Mouse (Mus musculus): ENCODE measurements around the gene Itga8. TPM values are rescaled to one million over a fixed set of nuclear protein-coding genes. Genes with fewer than 3 reads are reported as not detected.

Gene Itga8
- not detected for polyA plus RNA-seq (2017; shearing (Covaris generic))

DNA sequence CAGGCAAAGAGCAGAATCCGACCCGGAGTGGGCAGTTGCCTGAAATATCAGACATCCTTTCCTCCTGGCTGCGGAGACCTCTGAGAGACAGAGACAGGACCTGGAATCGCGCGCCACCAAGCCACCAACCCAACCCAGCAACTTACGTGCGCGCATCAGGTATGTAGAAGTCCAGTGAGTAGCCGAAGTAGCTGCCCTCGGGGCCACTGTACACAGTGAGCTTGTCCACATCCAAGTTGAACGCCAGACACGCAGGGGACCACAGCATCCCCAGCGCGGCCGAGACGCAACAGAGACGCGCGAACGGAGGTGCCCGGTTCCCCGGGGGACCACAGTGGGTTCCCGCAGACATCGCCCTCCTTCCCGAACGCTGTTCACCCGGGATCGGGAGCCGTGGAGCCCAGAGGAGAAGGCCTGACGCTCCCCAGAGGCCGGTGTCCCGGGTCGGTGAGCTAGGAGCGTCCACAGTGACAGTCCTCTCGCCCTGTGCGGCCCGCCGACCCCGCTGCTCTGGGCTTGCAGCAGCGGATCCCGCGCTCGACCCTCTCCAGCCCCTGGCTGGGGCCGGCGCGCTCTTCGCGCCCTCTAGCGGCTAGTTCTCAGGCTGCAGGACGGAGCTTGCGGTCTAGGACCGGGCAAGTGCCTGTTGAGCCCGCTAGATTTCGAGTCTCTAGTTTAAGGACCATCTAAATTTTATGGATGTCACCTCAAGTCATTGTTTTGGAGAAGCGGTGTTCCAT lies at the start of gene Itga8:
Gene Itga8 (minus strand): TSS at position 492 of the 740 bp plus-strand sequence.
- ATAC-seq: peak; percentile 61

- no peak for ATAC-seq
Measured at GRCm38 (mm10) chr2:12348914-12349313, 47.2 kb upstream of the Itga8 start.

- ATAC-seq: no peak
Measured at GRCm38 (mm10) chr2:12331962-12332361, 30.2 kb upstream of the Itga8 start.

DNA sequence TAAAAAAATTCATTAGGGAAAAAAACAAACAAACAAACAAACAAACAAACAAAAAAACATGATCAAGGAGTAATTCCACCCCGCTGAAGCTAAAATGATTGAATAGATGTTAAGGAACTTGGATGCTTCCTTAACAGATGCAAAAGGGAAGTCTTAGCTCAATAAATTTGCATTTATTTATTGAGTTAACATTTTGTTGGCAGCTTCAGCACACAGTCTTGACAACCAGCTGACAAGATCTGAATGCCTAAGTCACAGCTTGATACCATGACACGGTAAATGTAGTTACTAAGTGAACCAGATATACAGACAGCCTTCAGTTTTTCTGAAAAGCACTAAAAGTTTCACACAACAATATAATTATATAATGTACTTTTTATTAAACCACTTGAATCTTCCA lies 27.9 kb upstream of the Itga8 start:
- no peak for ATAC-seq

GRCm38 (mm10) chr2:12329068-12329407 lies 27.3 kb upstream of the Itga8 start:
- ATAC-seq: no peak

GRCm38 (mm10) chr2:12328355-12329067 lies 26.8 kb upstream of the Itga8 start:
- no peak for ATAC-seq

DNA sequence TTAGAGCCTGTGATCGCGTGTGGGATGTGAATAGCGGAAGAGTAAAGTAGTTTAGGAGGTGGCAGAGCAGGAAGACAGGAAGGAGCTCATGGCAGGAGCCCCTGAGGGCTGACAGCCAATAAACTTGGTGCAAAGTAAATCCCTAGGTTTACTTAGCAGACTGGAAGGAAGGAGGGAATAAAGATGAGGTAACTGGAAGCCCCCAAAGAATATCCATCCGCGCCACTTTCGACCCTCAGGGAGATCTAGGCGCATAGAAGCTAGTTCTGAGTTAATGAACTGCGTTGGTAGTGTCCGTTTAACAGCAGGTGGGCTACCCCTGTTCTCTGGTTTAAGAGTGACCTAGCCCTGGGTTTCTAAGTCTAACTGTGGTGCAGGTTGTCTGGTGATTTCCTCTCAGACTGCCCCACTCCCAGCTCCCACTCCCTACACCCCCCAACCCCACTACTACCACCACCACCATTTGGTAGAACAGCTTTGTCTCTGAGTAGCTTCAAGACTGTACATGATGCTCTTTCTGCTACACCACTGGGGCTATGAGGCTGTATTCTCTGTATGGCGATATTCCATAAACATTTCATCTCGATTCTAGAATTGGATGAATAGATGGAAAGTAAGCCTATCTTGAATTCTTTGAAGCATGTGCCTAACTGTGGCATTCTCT lies 26.1 kb upstream of the Itga8 start:
- peak; percentile 25 for ATAC-seq

- ATAC-seq: peak; percentile 68
Measured at GRCm38 (mm10) chr2:12327216-12327615, 25.5 kb upstream of the Itga8 start.

- ATAC-seq: no peak
Measured at GRCm38 (mm10) chr2:12325868-12326267, 24.1 kb upstream of the Itga8 start.

GRCm38 (mm10) chr2:12325417-12325816 lies 23.7 kb upstream of the Itga8 start:
- ATAC-seq: no peak

DNA sequence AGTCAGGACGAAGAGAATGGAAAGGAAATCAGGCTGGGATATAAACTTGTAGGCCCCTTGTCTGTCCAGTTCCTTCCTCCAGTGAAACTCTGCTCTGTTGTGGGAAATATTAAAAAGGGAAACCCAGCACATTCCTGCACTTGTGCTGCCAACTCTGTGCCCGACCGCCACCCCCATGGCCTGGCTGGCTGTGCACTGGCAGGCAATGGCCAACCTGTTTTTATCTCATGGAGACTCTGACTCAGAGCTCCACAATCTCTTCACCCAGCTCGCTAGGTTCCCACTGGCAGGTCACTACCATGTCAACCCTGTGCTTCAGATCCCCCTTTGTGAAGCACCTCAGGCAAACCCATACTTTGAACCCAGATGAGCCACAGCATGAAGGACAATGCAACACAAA lies 19.2 kb upstream of the Itga8 start:
- ATAC-seq: no peak

- ATAC-seq: no peak
Measured at GRCm38 (mm10) chr2:12318715-12319114, 17.0 kb upstream of the Itga8 start.

DNA sequence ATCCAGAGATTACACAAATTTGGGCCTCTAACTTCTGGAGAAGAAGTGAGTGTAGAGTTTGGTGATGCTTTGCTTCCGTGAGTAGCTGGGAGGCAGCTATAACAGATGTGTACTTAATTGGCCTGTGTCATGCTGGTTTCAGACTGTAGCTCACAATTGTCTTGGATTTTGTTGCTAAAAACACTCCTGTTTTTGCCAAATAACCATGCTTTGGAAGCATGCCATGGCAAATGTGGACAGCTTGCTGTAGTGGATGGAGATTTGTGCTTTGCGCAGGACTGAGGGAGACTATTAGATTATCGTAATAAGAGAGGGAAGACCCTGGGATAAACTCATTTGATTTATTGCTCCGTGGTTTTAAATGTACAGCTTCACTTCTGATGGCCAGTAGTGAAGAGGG lies 16.3 kb upstream of the Itga8 start:
- no peak for ATAC-seq

DNA sequence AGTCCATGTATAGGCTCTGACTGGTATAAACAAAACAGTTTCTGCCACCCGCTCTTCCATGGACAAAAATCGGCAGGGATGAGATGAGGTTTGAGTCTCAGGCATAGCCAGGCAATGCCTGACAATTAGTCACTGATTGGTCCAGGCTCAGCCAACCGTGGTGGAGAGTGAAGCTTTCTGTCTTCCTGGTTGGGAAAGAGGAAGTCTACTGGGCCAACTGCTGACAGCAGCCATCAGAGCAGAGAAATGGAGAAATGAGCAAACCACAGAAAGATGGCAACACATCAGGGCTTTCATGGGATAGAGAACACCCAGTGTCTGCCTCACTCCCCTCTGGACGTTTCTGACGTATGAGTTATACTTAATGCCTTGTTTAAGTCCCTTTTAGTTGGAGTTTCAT lies 15.6 kb upstream of the Itga8 start:
- no peak for ATAC-seq

GRCm38 (mm10) chr2:12316361-12316760 lies 14.6 kb upstream of the Itga8 start:
- no peak for ATAC-seq

GRCm38 (mm10) chr2:12314028-12314427 lies 12.3 kb upstream of the Itga8 start:
- ATAC-seq: no peak

- ATAC-seq: no peak
Measured at GRCm38 (mm10) chr2:12308466-12308865, 6.7 kb upstream of the Itga8 start.

GRCm38 (mm10) chr2:12307311-12307710 lies 5.6 kb upstream of the Itga8 start:
- no peak for ATAC-seq

- no peak for ATAC-seq
Measured at GRCm38 (mm10) chr2:12305064-12305650, 3.4 kb upstream of the Itga8 start.

DNA sequence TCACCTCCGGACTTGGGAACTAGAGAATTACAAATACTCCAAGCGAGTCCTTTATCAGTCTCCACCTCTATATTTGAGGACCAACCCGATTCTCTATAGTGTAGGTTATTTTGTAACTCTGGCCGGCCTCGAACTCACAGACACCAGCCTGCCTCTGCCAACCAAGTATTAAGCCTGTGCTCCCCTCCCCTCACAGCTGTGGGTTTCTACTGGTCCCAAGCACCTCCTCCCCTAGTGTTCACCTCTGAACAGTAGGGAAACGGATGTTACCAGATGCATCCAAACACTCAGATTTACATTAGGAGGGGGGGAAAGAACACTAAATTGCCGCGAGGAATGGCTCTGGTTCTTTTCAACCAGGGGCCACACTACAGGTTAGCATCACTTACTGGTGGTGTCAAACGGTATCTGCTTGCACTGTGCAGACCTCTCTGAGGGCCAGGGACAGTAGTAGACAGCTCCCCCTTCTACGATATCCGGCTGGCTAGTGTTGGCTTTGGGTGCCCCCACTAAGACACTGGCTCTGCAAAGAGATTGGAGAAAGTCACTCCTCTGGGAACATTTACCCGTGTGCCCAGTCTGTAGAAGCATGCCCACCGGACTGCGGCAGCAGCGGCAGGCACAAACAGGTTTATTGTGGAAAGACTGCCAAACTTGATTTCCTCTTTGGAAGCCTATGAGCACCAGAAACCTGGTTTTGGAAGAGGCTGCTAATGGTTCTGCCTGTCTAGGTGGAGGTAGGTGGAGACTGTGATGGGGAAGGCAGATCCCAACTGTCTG lies 1.1 kb downstream of the Itga8 start:
- ATAC-seq: no peak

GRCm38 (mm10) chr2:12297287-12297686 lies 4.4 kb downstream of the Itga8 start:
- no peak for ATAC-seq

DNA sequence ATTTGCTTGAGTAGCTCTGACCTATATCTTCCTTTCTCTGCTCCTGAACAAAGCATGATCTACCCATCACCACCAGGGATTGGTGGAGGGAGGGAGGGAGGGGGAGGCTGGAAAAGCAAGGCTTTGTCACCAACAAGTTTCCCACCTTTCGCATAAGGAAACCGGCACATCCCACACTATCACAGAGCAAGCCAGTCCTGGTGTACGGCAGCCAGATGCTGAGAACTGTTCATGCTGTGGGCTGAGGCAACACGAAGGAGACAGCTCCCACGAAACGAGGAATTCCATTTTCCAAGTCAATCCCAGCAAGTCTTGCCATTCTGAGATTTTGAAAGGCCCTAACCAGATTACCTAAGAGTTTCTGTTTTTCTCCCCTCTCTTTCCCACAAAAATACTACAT lies 6.6 kb downstream of the Itga8 start:
- no peak for ATAC-seq

DNA sequence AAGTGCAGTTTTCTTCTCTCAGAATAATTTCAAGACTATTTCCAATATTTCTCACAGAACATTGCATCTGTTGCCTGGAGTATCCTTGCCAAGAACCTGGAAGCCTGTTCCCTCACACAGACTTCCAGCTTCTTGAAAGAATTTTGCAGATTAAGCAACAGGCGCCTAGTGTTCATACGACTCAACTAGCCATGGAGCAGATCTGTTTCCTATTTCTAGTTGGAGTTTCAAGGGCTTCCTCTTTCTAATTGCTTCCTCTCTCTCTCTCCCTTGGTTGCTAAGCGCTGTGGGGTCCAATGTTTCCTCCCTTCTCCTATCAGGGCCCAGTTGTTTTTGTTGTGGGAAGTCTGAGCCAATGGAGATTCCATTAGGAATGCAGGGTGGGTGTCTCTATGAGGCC lies 7.7 kb downstream of the Itga8 start:
- no peak for ATAC-seq

Measured in inflammation-experienced regulatory T-cells, adult 6 months (primary cell).